Mouse (Mus musculus) stomach, postnatal 0 days (tissue): Measurements from ENCODE around the gene Ip6k1.

Source experiments
- CTCF ChIP-seq: IDR thresholded peaks from 2 replicates; pipeline ENCODE4 v1.5.1; 2016; ENCODE audit warnings: antibody characterized with exemption, low read depth, mild to moderate bottlenecking, moderate library complexity
- EP300 ChIP-seq: optimal IDR thresholded peaks from 2 replicates; pipeline ENCODE3; 2016; ENCODE audit warnings: antibody characterized with exemption

- TF ChIP-seq CTCF (no peak), EP300 (no peak)
These were observed 18.8 kb upstream of the Ip6k1 start for GRCm38 (mm10) chr9:107983421-107983890.
